Mouse (Mus musculus) ovary, postnatal 14 days (tissue): ENCODE measurements at regions not wholly inside any gene's neighbourhood (a gene's known extent, or its start where the extent isn't known, plus 50 kb on each side); places are given as distances from the start of the nearest gene placed in this dataset.
"Not testable (repeated sequence)": the region's sequence is repeated elsewhere in the genome, so short reads cannot be mapped to it uniquely, and the experiment has no call there.

Experiments
- DNase-seq: peaks from one replicate; pipeline ENCODE4 v3.0.0; 2022; ENCODE audit warnings: low spot score

DNA sequence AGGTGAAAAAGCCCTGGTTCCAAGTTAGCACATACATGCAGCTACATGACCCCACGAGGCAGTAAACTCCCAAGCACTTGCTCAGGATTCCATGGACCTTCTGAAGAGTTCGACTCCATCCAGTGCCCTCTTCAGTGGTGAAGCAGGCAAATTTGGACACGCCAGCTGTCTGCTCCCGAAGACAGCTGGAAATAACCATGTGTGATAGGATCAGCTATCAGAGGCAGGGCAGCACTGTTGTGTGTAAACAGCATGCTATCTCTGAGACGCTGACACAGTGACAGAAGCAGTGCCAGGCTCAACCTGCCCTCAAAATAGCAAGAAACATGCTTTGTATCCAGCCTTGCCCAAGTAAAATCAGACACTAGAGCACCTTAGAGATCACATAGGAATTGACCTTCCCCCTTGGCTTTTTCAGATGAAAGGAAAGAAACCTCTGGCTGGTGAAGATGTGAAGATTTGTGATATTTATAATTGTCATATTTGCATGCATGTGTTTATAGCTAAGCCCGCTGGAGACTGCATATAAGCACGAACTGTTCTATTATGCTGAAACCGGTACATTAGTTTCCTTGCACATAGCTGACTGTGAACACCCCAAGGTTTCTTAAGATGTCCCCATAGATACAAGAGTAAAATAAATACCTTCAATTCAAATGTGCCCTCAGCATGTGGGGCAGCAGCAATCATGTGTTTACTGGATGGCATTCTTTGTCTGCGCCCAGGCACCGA lies 146.4 kb upstream of the Nrip1 start:
- no peak for DNase-seq

DNA sequence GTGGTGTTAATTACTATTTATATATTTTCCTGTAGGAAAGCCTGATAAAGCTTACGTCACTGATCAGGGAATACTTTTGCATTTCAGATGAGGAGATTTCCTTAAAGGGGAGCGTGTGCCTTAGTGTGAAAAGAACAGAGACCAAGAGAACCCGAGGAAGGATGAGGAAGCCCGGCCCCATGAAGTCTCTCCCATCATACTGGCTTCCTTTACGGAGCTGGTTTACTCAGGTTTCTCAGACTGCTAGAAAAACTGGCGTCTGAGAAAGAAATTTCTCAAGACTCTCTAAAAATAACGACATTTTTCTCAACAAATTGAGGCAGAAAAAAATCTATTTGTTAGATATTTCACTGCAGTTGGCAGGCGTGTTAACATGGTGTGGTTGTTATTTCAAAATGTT lies 137.2 kb upstream of the Nrip1 start:
- DNase-seq: no peak

DNA sequence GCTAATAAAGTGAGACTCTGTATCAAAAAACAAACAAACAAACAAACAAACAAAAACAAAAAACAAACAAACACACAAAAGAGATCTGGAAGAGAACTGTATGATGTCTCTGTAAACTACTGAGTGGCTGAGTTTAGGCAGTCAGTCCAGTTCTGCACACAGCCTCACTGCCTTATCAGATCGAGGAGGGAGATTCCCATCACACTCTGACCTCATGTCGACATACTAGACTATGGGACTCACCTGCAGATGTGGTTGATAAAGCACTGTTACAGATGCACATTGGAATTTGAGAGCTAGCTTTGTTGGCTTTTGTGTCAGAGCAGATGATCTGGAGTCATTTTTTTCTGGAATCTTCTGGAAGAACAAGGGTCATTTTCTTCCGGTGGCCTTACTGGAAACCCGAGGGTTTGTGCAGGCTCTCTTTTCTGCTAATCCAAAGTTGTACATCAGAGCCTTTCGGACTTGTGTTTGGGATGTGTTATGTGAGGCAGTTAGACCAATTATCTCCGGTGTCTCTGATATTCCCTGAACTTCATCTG lies 135.6 kb upstream of the Nrip1 start:
- DNase-seq: no peak

- no peak for DNase-seq
Observed at GRCm38 (mm10) chr16:76507191-76507746, 133.6 kb upstream of the Nrip1 start.

- DNase-seq: no peak
Observed at GRCm38 (mm10) chr16:76506240-76506639, 132.6 kb upstream of the Nrip1 start.

DNA sequence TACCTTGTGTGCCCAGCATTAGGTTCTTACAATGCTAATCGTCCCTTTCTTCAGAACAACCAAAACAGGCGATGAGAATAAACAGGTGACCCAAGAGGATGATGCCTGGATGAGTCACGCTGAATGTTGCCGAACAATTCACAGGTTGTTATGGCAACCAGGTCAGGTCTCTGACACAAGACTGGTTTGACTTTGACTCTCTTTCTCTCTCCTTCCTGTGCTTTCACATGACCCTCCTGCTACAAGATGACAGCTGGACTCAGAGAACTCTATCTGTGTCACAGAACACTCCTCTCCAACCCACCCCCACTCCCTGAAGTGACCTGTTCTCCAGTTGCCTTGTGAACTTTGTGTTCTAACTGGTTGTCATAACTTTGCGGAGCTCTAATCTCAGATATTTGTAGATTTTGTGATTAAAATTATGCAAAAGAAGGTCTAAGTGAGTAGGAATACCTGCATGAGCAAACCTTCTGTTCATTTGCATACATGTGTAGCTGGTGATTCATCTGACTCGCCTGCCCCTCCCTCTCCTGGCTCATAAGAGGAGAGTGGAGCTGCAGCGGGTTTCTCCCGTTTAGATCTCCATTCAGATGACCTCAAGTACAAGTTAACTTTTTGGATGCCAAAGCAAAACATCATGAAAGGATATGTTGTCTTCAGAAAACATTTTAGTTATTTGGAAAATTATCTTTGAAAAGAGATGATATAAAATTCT lies 126.2 kb upstream of the Nrip1 start:
- no peak for DNase-seq

GRCm38 (mm10) chr16:76498233-76498632 lies 124.6 kb upstream of the Nrip1 start:
- no peak for DNase-seq

- no peak for DNase-seq
Observed at GRCm38 (mm10) chr16:76497041-76497808, 123.6 kb upstream of the Nrip1 start.

DNA sequence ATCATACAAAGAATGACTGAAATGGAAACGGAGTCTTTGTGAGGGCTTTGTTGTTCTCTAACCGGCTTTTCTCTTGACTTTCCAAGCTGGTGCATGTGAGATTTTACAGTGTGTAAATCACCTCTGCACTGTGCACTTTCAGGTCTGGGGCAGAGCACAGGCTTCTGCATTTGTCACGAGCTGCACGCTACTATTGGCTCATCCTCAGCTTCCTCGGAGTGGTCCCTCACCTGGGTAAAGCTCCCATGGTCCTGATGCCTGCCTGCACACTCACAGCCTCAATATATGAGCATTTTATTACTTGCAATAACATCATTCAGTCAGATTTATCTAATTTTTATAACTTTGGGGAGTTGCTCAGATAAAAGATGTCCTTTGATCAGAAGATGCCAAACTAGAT lies 109.8 kb upstream of the Nrip1 start:
- DNase-seq: no peak

DNA sequence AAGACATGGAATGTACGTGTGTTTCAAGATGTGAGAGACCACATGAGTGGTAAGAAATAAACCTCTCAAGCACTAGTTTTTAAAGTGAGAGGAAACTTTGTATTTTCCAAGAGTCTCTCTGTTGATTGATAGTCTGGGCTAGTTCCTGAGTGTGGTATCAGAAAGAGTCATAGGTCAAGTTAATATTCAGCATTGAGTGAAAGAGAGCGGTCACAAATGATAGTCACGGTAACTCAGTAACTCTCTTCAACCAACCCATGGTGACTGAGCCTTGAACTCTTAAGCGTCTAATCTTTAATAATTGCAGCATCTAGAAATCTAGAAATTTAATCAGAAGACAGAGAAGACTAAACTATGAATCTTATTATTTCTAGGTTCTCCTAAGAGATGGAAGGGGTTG lies 108.3 kb upstream of the Nrip1 start:
- DNase-seq: no peak

- DNase-seq: no peak
Observed at GRCm38 (mm10) chr16:76477474-76477873, 103.8 kb upstream of the Nrip1 start.

DNA sequence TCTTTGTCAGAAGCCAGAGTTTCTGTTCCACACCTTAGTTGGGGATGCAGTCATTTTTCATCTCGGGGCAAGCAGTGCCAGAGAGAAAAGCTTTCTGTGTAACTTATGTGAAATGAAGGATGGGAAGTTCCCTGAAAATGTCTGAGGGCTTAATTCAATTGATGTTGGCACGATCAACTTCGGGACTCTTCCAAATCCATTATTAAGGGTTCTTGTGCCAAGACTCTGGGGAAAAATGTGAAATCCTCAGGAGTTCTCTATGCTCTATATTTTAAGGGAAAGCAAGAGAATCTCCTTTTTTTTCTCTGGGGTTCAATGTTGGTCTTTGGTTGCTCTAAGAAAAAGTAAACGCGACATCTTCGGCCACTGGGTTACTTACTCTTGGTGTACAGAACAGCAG lies 100.9 kb upstream of the Nrip1 start:
- DNase-seq: no peak

DNA sequence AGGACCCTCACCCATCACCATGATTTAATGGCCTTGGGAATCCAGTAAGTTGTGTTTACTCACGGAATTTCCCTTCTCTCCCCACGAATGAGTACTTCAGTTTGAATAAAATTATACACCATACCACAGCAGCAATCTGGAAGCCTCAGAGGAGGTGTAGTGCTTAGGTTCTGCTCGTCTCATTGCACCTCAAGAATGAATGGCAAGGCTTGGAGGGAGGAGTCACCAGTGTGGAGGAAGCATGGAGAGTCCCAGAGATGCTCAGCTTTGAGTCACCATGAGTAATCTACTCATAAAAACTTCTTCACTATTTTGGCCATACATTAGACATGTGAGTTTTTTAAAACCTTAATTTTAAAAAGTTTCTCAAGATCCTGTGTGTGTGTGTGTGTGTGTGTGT lies 98.8 kb upstream of the Nrip1 start:
- DNase-seq: no peak

GRCm38 (mm10) chr16:76471081-76471480 lies 97.5 kb upstream of the Nrip1 start:
- no peak for DNase-seq

- DNase-seq: no peak
Observed at GRCm38 (mm10) chr16:76459521-76459920, 85.9 kb upstream of the Nrip1 start.

- DNase-seq: not testable (repeated sequence)
Observed at GRCm38 (mm10) chr16:76456300-76456599, 82.6 kb upstream of the Nrip1 start.

DNA sequence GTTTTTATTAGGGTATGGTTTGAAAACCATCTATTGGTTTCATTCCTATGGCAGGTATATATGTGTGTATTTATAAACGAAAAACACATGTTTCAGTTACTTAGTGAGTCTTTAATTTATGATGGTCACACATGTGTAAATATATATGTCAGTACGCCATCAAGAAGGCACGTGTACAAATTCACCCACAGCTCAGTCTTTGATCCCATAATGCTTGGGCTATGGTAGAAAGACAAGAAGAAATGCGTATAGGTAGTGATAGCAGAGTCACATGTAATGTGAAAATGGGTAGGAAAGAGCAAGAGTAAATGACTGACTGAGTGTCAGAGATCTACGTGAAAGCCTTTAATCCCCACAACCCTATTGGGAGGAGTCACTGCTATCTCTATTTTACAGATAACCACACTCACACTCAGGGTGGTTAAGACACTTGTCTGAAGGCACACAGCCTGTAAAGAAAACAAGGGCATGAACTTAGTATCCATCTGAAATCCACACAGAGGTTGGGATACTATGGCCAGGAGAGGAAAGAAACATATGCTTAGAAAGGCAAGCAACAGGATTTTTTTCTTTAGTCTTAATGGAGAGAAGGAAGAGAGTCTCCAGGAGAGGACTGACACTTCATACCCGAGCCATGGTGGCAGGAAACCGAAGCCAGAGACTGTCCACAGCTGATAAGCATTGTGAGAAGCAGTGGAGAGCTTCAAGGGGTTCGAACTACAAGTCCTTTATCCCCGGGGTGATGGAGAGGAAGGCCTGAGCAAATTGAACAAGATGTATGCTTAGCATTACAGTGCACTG lies 82.1 kb upstream of the Nrip1 start:
- DNase-seq: no peak

DNA sequence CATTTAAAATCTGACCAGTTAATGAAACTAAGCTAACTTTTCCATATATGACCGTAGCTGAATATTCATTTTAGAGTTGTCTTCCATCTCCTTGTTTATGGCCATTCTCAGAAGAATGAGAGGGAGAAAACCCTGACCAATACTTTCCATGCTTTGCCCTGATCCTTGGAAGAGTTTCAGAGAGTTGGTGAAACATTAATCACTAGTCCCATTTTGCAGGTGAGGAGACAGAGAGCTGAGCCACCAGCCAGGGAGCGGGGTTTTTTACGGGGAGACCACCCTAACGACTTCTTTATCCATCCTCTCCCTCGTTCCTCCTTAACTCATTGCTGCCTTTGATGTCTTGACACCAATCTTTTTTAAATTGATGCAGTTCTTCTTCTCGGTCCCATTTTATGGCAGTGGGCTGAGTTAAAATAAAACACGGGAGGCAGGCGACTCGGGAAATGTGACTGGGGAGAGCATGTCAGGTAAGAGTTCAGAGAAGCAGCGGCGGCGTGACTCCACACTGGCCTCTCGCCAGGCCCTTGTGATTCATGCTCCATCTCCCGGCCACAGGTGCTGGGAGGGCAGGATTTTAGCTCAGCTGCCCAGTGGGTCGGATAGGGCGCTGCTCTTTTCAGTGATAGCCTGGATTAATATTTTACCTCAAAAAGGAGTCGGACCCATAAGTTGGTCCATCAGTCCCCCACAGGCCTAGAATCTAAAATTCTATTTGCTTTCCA lies 81.3 kb upstream of the Nrip1 start:
- DNase-seq: no peak

GRCm38 (mm10) chr16:76453457-76454200 lies 80.0 kb upstream of the Nrip1 start:
- no peak for DNase-seq

- no peak for DNase-seq
Observed at GRCm38 (mm10) chr16:76448773-76449172, 75.1 kb upstream of the Nrip1 start.
